Mouse (Mus musculus): ENCODE results near the gene Ttll7.

DNA sequence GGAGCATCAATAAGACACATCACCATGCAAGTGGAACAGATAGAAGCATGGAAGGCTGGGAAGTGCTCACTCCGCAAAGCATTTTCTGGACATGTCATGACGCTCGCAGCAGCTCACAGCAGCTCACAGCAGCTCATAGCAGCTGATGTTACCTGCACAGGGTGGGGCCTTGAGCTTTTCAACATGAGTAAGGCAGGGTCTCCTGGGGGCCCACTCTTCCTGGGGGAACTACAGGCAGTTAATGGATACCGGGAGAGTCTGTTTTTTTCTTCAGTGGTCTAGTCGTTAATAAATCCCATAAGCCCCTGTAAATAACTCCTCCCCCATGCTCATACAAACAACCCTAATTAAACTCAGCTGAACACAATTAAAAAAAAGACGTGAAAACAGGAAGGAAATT, 8.7 kb upstream of the Ttll7 start:
- TF ChIP-seq CTCF (conservative IDR thresholded peaks at IDR 0.05; ENCODE audit: low read length) (no peak), NANOG (IDR thresholded peaks at IDR 0.05; ENCODE audit: borderline replicate concordance, low read length) (no peak)
